Mouse (Mus musculus): ENCODE results near the gene Fam25c. TPM values are rescaled to one million over a fixed set of nuclear protein-coding genes. Genes with fewer than 3 reads are reported as not detected.

Fam25c gene
- polyA plus RNA-seq, 1 experiment from 2014 or later, result not detected

DNA sequence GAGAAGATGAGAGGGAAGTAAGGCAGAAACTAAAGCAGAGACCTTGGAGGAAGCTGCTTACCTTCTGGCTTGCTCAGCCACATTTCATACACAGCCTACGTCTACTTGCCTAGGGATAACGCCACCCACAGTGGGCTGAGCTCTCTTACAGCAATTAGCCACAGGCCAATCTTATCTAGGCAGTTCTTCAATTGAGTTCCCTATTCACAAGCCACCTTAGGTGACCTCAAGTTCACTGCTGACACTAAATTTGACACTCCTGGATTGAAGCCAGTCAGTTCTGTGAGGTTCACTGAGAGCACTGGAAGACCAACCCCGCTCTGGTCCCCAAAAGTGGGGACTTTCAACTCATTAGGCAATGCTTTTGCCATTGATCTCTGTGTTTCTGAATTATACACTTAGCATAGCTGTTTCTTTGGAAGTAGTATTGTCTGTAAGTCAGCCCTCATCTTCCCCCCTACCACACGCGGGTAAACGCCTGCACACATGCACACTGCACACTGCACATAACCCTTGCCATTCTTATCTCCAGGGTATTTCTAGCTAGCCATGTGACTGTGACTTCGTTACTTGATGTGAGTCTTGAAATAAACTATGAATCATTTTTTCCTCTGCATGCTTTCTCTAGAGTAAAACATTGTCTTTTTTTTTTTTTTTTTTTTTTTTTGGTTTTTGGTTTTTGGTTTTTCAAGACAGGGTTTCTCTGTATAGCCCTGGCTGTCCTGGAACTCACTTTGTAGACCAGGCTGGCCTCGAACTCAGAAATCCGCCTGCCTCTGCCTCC, 27.9 kb upstream of the Fam25c start:
- no peak overlapping the region for H3K9ac ChIP-seq
- 0 out of 2 replicates have a peak, but pooled peaks cover 10% of the 10 kb centered on the region for H3K4me1 ChIP-seq (replicated peaks; ENCODE audit: control insufficient read depth, insufficient read depth, low read length)
- no peaks in the 10 kb centered on the region for H3K27me3 ChIP-seq (ENCODE audit: control insufficient read depth, insufficient read depth, low read length)
- no peak overlapping the region for H3K4me3 ChIP-seq (replicated peaks; ENCODE audit: low read length)
- WGBS, result 95% methylated on average over 9 of the region's 9 CpGs
- no peak for ATAC-seq (ENCODE audit: low FRiP score)
- no peaks in the 10 kb centered on the region for H3K9me3 ChIP-seq (ENCODE audit: control insufficient read depth, low read length)
- no peak for DNase-seq (ENCODE audit: low spot score)
- no peak overlapping the region for H3K4me2 ChIP-seq (replicated peaks)
- H3K36me3 ChIP-seq (replicated peaks; ENCODE audit: control insufficient read depth, insufficient read depth), result no peaks in the 10 kb centered on the region
- H3K27ac ChIP-seq, result no peak overlapping the region

DNA sequence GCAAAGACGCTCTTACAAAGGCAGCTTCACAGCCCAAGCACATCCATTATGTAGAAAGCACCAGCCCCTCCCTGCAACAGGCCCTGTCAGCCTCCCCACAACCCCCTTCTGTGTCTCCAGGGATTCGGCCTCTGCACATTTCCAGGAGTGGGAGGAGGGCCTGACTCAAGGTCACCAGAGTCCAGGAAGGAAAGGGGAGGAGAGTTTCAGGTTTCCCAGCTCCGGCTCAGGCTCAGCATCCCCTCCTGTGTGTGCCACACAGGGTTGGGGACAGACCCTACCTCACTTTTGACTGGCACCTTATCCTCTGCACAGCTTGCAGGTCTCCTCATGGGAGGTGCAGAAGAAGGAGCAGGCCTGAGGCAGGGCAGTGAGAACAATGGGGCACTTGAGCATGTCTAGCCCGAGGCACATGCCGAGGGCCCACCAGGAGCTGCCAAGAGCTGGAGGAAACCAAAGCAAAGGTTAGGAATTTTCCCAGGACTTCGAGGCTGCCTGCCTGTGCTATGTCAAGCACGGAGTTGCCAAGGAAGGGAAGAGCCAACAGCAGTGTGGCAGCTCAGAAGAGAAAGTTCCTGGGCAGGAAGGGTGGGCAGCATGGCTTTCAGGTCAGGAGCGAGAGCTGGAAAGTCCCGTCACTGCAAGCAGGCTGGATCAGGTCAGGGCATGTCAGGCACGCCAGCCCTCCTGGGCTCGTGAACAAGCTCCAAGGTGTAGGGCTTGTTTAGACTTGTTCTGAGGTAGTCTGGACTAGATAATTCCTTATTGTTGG, 23.5 kb upstream of the Fam25c start:
- Histone ChIP-seq H3K27ac (peak overlapping the region; percentile 56; the same call in 1 of the 2 replicates), H3K9me3 (ENCODE audit: control insufficient read depth, low read length) (no peaks in the 10 kb centered on the region), H3K4me2 (replicated peaks) (no peak overlapping the region), H3K9ac (no peak overlapping the region), H3K4me1 (replicated peaks; ENCODE audit: control insufficient read depth, insufficient read depth, low read length) (peaks cover 15% of the 10 kb centered on the region; the same call in 1 of the 2 replicates), H3K4me3 (replicated peaks; ENCODE audit: low read length) (no peak overlapping the region), H3K27me3 (ENCODE audit: control insufficient read depth, insufficient read depth, low read length) (no peaks in the 10 kb centered on the region), H3K36me3 (replicated peaks; ENCODE audit: control insufficient read depth, insufficient read depth) (no peaks in the 10 kb centered on the region)
- DNase-seq (ENCODE audit: low spot score) (peak; percentile 28), ATAC-seq (ENCODE audit: low FRiP score) (peak; percentile 67)
- 27% methylated on average over 11 of the region's 11 CpGs for WGBS

DNA sequence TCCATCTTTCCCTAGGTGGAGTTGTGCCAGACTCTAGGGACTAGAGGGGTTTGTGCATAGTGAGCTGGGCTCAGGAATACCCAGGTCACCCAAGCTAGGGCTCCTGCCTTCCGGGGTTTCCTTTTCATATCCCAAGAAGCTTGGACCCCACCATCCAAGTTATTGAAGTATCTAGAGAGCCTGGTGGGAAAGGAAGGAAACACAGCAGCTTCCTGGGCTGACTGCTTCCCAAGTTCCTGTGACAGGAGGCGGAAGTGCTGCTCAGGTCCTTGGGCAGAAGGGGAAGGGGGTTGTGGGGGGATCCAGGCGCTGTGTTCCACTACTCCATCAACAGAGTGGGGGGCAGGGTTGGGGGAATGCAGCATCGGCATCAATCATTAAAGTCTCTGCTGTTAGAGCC, 21.9 kb upstream of the Fam25c start:
- H3K9me3 ChIP-seq (ENCODE audit: control insufficient read depth, low read length), result no peaks in the 10 kb centered on the region
- H3K9ac ChIP-seq, result no peak overlapping the region
- ATAC-seq (ENCODE audit: low FRiP score) (no peak), DNase-seq (ENCODE audit: low spot score) (no peak)
- H3K27ac ChIP-seq, result no peak overlapping the region
- H3K36me3 ChIP-seq (replicated peaks; ENCODE audit: control insufficient read depth, insufficient read depth), result no peaks in the 10 kb centered on the region
- no peak overlapping the region for H3K4me2 ChIP-seq (replicated peaks)
- no peak overlapping the region for H3K4me3 ChIP-seq (replicated peaks; ENCODE audit: low read length)
- H3K27me3 ChIP-seq (ENCODE audit: control insufficient read depth, insufficient read depth, low read length), result no peaks in the 10 kb centered on the region
- peaks cover 15% of the 10 kb centered on the region; the same call in 1 of the 2 replicates for H3K4me1 ChIP-seq (replicated peaks; ENCODE audit: control insufficient read depth, insufficient read depth, low read length)
- WGBS, result 89% methylated on average over 4 of the region's 4 CpGs

DNA sequence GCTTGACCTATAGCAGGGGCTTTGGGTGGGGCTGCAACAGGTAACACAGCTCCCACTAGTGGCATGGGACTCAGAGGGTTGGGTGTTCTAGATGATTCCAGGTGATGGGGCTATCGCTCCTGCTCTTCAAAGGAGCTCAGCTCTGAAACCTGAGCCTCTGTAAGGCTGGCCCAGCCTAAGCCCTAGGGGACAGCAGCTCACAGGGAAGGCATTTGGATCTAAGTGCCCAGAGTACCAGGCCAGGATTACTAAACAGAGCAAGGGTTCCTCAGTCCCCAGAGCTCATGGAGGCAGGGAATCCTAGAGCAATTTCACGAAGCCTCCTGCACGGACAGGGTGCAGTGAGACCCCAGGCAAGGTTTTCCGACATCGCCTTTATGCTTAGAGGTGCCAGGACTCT, 20.7 kb upstream of the Fam25c start:
- no peak for ATAC-seq (ENCODE audit: low FRiP score)

DNA sequence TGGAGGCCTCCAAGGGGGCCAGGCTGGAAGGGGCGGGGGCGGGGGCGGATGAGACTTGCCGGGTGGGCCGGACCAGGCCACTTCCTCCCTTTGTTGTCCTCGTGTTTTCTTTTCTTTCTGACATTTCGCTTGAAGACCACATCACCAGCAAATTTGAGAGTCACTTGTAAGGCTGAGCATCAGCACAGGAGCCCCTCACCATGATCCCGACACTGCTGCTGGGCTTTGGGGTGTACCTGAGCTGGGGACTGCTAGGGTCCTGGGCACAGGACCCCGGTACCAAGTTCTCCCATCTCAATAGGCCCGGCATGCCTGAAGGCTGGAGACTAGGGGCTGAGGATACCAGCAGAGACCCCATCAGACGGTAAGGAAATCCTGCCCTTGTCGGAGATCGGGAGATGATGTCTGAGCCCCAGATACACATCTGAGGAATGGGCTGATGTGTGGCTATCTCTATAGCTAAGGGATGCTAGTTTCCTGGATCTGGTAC, 20.2 kb upstream of the Fam25c start, which contains the start of gene Mmrn2:
Mmrn2 (plus strand) TSS at position 51 of the 490 bp plus-strand sequence.
- no peak within 1 kb of the TSS; the same call in 1 of the 2 replicates for H3K27ac ChIP-seq
- H3K9ac ChIP-seq, result peak within 1 kb of the TSS; percentile 10; the same call in 1 of the 2 replicates

More for the DNA sequence above, 20.7 kb upstream of the Fam25c start:
- Histone ChIP-seq H3K4me3 (replicated peaks; ENCODE audit: low read length) (no peak overlapping the region), H3K27me3 (ENCODE audit: control insufficient read depth, insufficient read depth, low read length) (no peaks in the 10 kb centered on the region), H3K4me2 (replicated peaks) (0 out of 2 replicates have a peak overlapping the region, but pooled peaks have one; percentile 11), H3K36me3 (replicated peaks; ENCODE audit: control insufficient read depth, insufficient read depth) (no peaks in the 10 kb centered on the region), H3K9ac (no peak overlapping the region), H3K27ac (no peak overlapping the region), H3K4me1 (replicated peaks; ENCODE audit: control insufficient read depth, insufficient read depth, low read length) (peaks cover 15% of the 10 kb centered on the region; the same call in 1 of the 2 replicates), H3K9me3 (ENCODE audit: control insufficient read depth, low read length) (no peaks in the 10 kb centered on the region)
- peak; percentile 19 for DNase-seq (ENCODE audit: low spot score)
- 92% methylated on average over 5 of the region's 5 CpGs for WGBS

DNA sequence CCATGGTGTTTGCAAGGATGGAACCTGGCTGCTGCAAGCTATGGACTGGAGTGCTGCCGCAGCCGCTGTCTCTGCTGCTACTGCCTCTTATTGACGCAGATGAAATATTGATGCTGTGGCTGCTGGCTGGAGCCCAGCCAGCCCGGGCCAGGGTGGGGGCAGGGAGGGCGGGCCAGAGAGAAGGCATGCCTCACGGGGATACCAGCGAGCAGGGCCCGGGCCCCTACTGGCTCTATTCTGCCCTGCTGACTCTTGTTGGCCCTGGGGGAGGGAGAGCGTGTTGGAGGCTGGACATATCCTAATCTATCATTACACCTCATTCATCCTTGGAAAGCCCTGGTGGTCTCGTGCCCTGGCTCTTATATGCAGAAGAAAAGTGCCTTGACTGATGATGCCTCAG, 19.3 kb upstream of the Fam25c start, which contains the start of gene Sncg:
Sncg (minus strand) TSS at position 213 of the 400 bp plus-strand sequence.
- 0 out of 2 replicates have a peak within 1 kb of the TSS, but pooled peaks have one; percentile 6 for H3K4me3 ChIP-seq (replicated peaks; ENCODE audit: low read length)
- no peaks in the 10 kb centered on the region for H3K9me3 ChIP-seq (ENCODE audit: control insufficient read depth, low read length)
- DNase-seq (ENCODE audit: low spot score), result peak; percentile 49
- H3K4me1 ChIP-seq (replicated peaks; ENCODE audit: control insufficient read depth, insufficient read depth, low read length), result peaks cover 15% of the 10 kb centered on the region; the same call in 1 of the 2 replicates
- H3K27me3 ChIP-seq (ENCODE audit: control insufficient read depth, insufficient read depth, low read length), result no peaks in the 10 kb centered on the region
- peak within 1 kb of the TSS; percentile 10; the same call in 1 of the 2 replicates for H3K9ac ChIP-seq
- H3K4me2 ChIP-seq (replicated peaks), result peak within 1 kb of the TSS; percentile 32
- H3K36me3 ChIP-seq (replicated peaks; ENCODE audit: control insufficient read depth, insufficient read depth), result no peaks in the 10 kb centered on the region
- WGBS, result 25% methylated on average over 10 of the region's 10 CpGs
- H3K27ac ChIP-seq, result no peak within 1 kb of the TSS; the same call in 1 of the 2 replicates
- no peak for ATAC-seq (ENCODE audit: low FRiP score)

More for the DNA sequence above, 20.2 kb upstream of the Fam25c start, which contains the start of gene Mmrn2:
- Histone ChIP-seq H3K9me3 (ENCODE audit: control insufficient read depth, low read length) (no peaks in the 10 kb centered on the region), H3K4me3 (replicated peaks; ENCODE audit: low read length) (0 out of 2 replicates have a peak within 1 kb of the TSS, but pooled peaks have one; percentile 6), H3K4me2 (replicated peaks) (peak within 1 kb of the TSS; percentile 32; the same call in 1 of the 2 replicates), H3K36me3 (replicated peaks; ENCODE audit: control insufficient read depth, insufficient read depth) (no peaks in the 10 kb centered on the region), H3K27me3 (ENCODE audit: control insufficient read depth, insufficient read depth, low read length) (no peaks in the 10 kb centered on the region), H3K4me1 (replicated peaks; ENCODE audit: control insufficient read depth, insufficient read depth, low read length) (peaks cover 15% of the 10 kb centered on the region; the same call in 1 of the 2 replicates)
- WGBS, result 80% methylated on average over 13 of the region's 13 CpGs
- ATAC-seq (ENCODE audit: low FRiP score) (no peak), DNase-seq (ENCODE audit: low spot score) (no peak)

DNA sequence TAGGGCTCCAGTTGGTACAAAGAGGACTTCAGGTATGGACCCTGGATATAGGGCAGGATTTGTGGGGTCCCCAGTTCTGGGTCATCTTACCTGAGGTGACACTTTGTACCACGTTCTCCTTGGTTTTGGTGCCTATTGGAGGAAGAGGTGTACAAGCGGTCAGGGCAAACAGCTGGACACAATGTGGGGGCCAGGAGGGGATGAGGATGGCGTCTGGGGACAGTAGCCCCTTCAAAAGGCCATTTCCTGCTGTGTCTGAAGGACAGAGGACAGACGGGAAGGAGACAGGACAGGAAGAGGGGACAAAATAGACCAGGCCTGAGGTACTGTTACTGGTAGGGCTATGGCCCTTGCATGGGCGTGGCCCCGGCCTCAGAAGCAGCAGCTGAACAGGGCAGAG, 18.3 kb upstream of the Fam25c start:
- WGBS, result 88% methylated on average over 6 of the region's 6 CpGs
- Histone ChIP-seq H3K9me3 (ENCODE audit: control insufficient read depth, low read length) (no peaks in the 10 kb centered on the region), H3K4me1 (replicated peaks; ENCODE audit: control insufficient read depth, insufficient read depth, low read length) (peaks cover 10% of the 10 kb centered on the region; the same call in 1 of the 2 replicates), H3K4me3 (replicated peaks; ENCODE audit: low read length) (0 out of 2 replicates have a peak overlapping the region, but pooled peaks have one; percentile 6), H3K4me2 (replicated peaks) (peak overlapping the region; percentile 32), H3K9ac (peak overlapping the region; percentile 10; the same call in 1 of the 2 replicates), H3K27ac (no peak overlapping the region; the same call in 1 of the 2 replicates), H3K27me3 (ENCODE audit: control insufficient read depth, insufficient read depth, low read length) (no peaks in the 10 kb centered on the region), H3K36me3 (replicated peaks; ENCODE audit: control insufficient read depth, insufficient read depth) (no peaks in the 10 kb centered on the region)
- ATAC-seq (ENCODE audit: low FRiP score) (no peak), DNase-seq (ENCODE audit: low spot score) (no peak)

DNA sequence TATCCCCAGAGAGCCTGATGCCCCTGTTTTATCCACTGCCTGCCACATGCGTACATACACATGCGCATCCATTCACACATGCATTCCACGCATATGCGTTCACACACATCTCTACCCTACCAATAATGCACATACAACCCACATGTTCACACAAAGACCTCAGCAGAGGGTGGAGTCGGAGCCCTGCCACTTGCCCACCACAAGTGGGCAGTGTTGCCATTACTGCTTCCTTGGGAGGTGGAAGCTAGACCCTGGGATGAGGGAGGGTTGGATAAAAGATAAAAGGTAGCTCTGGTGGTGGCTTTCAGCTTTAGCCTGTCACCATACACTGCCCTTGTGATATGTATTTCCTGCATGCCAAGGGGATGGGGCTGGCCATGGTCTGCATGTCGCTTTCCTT, 17.4 kb upstream of the Fam25c start:
- Histone ChIP-seq H3K27ac (no peak overlapping the region), H3K9ac (no peak overlapping the region), H3K4me2 (replicated peaks) (peak overlapping the region; percentile 32), H3K27me3 (ENCODE audit: control insufficient read depth, insufficient read depth, low read length) (no peaks in the 10 kb centered on the region), H3K36me3 (replicated peaks; ENCODE audit: control insufficient read depth, insufficient read depth) (no peaks in the 10 kb centered on the region), H3K4me3 (replicated peaks; ENCODE audit: low read length) (no peak overlapping the region), H3K4me1 (replicated peaks; ENCODE audit: control insufficient read depth, insufficient read depth, low read length) (peaks cover 5% of the 10 kb centered on the region; the same call in 1 of the 2 replicates), H3K9me3 (ENCODE audit: control insufficient read depth, low read length) (no peaks in the 10 kb centered on the region)
- DNase-seq (ENCODE audit: low spot score) (peak; percentile 33), ATAC-seq (ENCODE audit: low FRiP score) (0 out of 2 replicates have a peak, but pooled peaks have one; percentile 17)
- WGBS, result 87% methylated on average over 6 of the region's 6 CpGs

All from hindbrain, embryonic 14.5 days (tissue).